Mouse (Mus musculus): ENCODE data around the gene Gpr152. TPM values are rescaled to one million over a fixed set of nuclear protein-coding genes. Genes with fewer than 3 reads are reported as not detected.

The Gpr152 gene
- total and polyA plus RNA-seq, 3 experiments, result 0.03 TPM; not detected in 2

GRCm38 (mm10) chr19:4164721-4165120, 25.1 kb downstream of the Gpr152 start:
- H3K4me1 ChIP-seq (ENCODE audit: control insufficient read depth in 1 of 2, insufficient read depth in 2 of 2, low read length in 2 of 2), result peaks cover 2 to 20% of the 10 kb centered on the region in 2 experiments
- no peak for DNase-seq (ENCODE audit: low read depth, low spot score)
- H3K79me2 ChIP-seq (ENCODE audit: control insufficient read depth, insufficient read depth, low read length, poor library complexity), result peaks cover 4% of the 10 kb centered on the region
- TF ChIP-seq ZNF384 (IDR thresholded peaks at IDR 0.05; ENCODE audit: low read depth, low read length), result no peak
- no peak for TF ChIP-seq POLR2AphosphoS2 (IDR thresholded peaks at IDR 0.05; ENCODE audit: low read length)
- no peak for TF ChIP-seq RCOR1 (IDR thresholded peaks at IDR 0.05; ENCODE audit: low read depth, low read length)
- TF ChIP-seq E2F4 (IDR thresholded peaks at IDR 0.05; ENCODE audit: borderline replicate concordance, low read depth, low read length), result no peak
- no peak for TF ChIP-seq MAZ (IDR thresholded peaks at IDR 0.05; ENCODE audit: low read depth, low read length)
- no peak for TF ChIP-seq ZC3H11A (IDR thresholded peaks at IDR 0.05; ENCODE audit: low read depth, low read length)
- TF ChIP-seq USF1 (IDR thresholded peaks at IDR 0.05; ENCODE audit: low read depth, low read length), result no peak
- TF ChIP-seq MYB (IDR thresholded peaks at IDR 0.05; ENCODE audit: low read depth, low read length), result no peak
- no peak for TF ChIP-seq ELF1 (IDR thresholded peaks at IDR 0.05; ENCODE audit: low read depth, low read length)
- TF ChIP-seq POLR2AphosphoS5 (IDR thresholded peaks at IDR 0.05; ENCODE audit: borderline replicate concordance, low read depth, low read length), result no peak
- TF ChIP-seq JUND (IDR thresholded peaks at IDR 0.05; ENCODE audit: low read depth, low read length), result no peak
- no peak for TF ChIP-seq CTCF (IDR thresholded peaks at IDR 0.05 in 2 of 3, conservative IDR thresholded peaks at IDR 0.05 in 1 of 3; ENCODE audit: control insufficient read depth in 1 of 3, insufficient read depth in 1 of 3, low read depth in 2 of 3, low read length in 3 of 3, poor library complexity in 1 of 3, severe bottlenecking in 1 of 3)
- no peak for TF ChIP-seq HCFC1 (IDR thresholded peaks at IDR 0.05; ENCODE audit: low read depth, low read length)
- TF ChIP-seq NRF1 (IDR thresholded peaks at IDR 0.05; ENCODE audit: insufficient read depth, low read depth, low read length, poor library complexity, severe bottlenecking), result no peak
- no peak for TF ChIP-seq UBTF (IDR thresholded peaks at IDR 0.05; ENCODE audit: borderline replicate concordance, insufficient read depth, low read depth, low read length)
- TF ChIP-seq RAD21 (IDR thresholded peaks at IDR 0.05; ENCODE audit: low read depth, low read length), result no peak
- no peak for TF ChIP-seq POLR2A (IDR thresholded peaks at IDR 0.05; ENCODE audit: control insufficient read depth in 1 of 2, insufficient read depth in 1 of 2, low read depth in 1 of 2, low read length in 2 of 2, poor library complexity in 1 of 2)
- TF ChIP-seq CHD1 (IDR thresholded peaks at IDR 0.05; ENCODE audit: low read depth, low read length), result no peak
- no peak for TF ChIP-seq ZMIZ1 (IDR thresholded peaks at IDR 0.05; ENCODE audit: low read depth, low read length)
- TF ChIP-seq TAL1 (IDR thresholded peaks at IDR 0.05; ENCODE audit: low read length), result no peak
- H3K9ac ChIP-seq (ENCODE audit: control insufficient read depth, low read depth, low read length, poor library complexity, severe bottlenecking), result no peak overlapping the region
- H3K27ac ChIP-seq (ENCODE audit: control insufficient read depth, low read depth, low read length), result no peak overlapping the region
- H3K4me3 ChIP-seq (ENCODE audit: control insufficient read depth in 1 of 2, insufficient read depth in 1 of 2, low read depth in 2 of 2, low read length in 2 of 2), result no peak overlapping the region
- peaks cover 0 to 10% of the 10 kb centered on the region in 2 experiments; a peak in 3 of 4 replicates for H3K36me3 ChIP-seq (ENCODE audit: control insufficient read depth in 1 of 2, insufficient read depth in 2 of 2, low read length in 2 of 2)
- H3K9me3 ChIP-seq (replicated peaks; ENCODE audit: insufficient read depth, low read length), result no peaks in the 10 kb centered on the region
- H3K27me3 ChIP-seq (ENCODE audit: control insufficient read depth in 1 of 2, insufficient read depth in 2 of 2, low read length in 2 of 2), result no peaks in the 10 kb centered on the region

Data from MEL (cell line).